Mouse (Mus musculus) kidney, adult 2 months (tissue): ENCODE measurements around the gene Olfr371. TPM values are rescaled to one million over a fixed set of nuclear protein-coding genes. Genes with fewer than 3 reads are reported as not detected.

ENCODE experiments used
- DNase-seq: peaks from one replicate; pipeline ENCODE4 v3.0.0; 2021
- H3K27ac ChIP-seq: fragments of 200-500 bp; 2 replicates; pipeline ENCODE4 v1.5.1; 2012; ENCODE audit warnings: low read depth, low read length, control low read depth, inconsistent platforms; ENCODE audit not compliant: insufficient read depth
- H3K27me3 ChIP-seq: fragments of 200-500 bp; replicated peaks from 2 replicates; pipeline ENCODE4 v1.6.1; 2012; ENCODE audit warnings: mild to moderate bottlenecking, moderate library complexity, low read length, inconsistent platforms; ENCODE audit not compliant: control insufficient read depth, insufficient read depth
- H3K36me3 ChIP-seq: fragments of 200-500 bp; 2 replicates; pipeline ENCODE4 v1.6.1; 2012; ENCODE audit warnings: mild to moderate bottlenecking, moderate library complexity, low read length, inconsistent platforms; ENCODE audit not compliant: control insufficient read depth, insufficient read depth
- H3K4me1 ChIP-seq: fragments of 200-500 bp; 2 replicates; pipeline ENCODE4 v1.6.1; 2011; ENCODE audit warnings: low read length; ENCODE audit not compliant: control insufficient read depth, insufficient read depth
- H3K4me3 ChIP-seq: fragments of 200-500 bp; 2 replicates; pipeline ENCODE4 v1.5.1; 2011; ENCODE audit warnings: mild to moderate bottlenecking, low read depth, low read length, control low read depth; ENCODE audit not compliant: insufficient read depth
- CTCF ChIP-seq: fragments of 200-500 bp; conservative IDR thresholded peaks from 2 replicates; pipeline ENCODE4 v1.5.1; 2011; ENCODE audit warnings: low read depth, mild to moderate bottlenecking, control low read depth, low read length, moderate library complexity, mixed read lengths; ENCODE audit not compliant: insufficient read depth, insufficient read length
- POLR2A ChIP-seq: fragments of 200-500 bp; IDR thresholded peaks from one replicate; pipeline ENCODE4 v1.6.1; 2011; ENCODE audit warnings: low read depth, low read length, control low read depth
- WGBS: fragments of 180-500 bp; shearing (Covaris S2); methylation state at CpG from one replicate; pipeline ENCODE4 v1.1.7; 2018; 5-methylcytosine and 5-hydroxymethylcytosine counted together
- polyA plus RNA-seq: library from polyadenylated mRNA; depleted of rRNA; stranded (reverse); fragments of >200 nt; gene quantifications from 2 replicates; pipeline ENCODE4 v1.2.3, GENCODE M21; 2012; rRNA removed

Olfr371 gene
- not detected in 2 replicates for polyA plus RNA-seq

- TF ChIP-seq POLR2A (no peak), CTCF (no peak)
- Histone ChIP-seq H3K36me3 (no peaks in the 10 kb centered on the region), H3K4me1 (no peaks in the 10 kb centered on the region), H3K4me3 (no peak within 1 kb of the TSS), H3K27ac (no peak within 1 kb of the TSS), H3K27me3 (no peaks in the 10 kb centered on the region)
- WGBS = 22% methylated on average over 1 of the region's 1 CpGs
- no peak for DNase-seq
Observed at GRCm38 (mm10) chr8:85225688-85226087, at the start of gene Olfr371. TSS of gene Olfr371 (plus strand) at chr8:85225988.

GRCm38 (mm10) chr8:85192346-85192745, 33.4 kb upstream of the Olfr371 start:
- no peak overlapping the region for H3K4me3 ChIP-seq
- 95% methylated on average over 1 of the region's 1 CpGs for WGBS
- no peaks in the 10 kb centered on the region for H3K4me1 ChIP-seq
- no peaks in the 10 kb centered on the region for H3K27me3 ChIP-seq
- DNase-seq = no peak
- TF ChIP-seq CTCF = no peak
- TF ChIP-seq POLR2A = no peak
- no peaks in the 10 kb centered on the region for H3K36me3 ChIP-seq
- H3K27ac ChIP-seq = no peak overlapping the region

GRCm38 (mm10) chr8:85220220-85220619, 5.6 kb upstream of the Olfr371 start:
- Histone ChIP-seq H3K4me1 (no peaks in the 10 kb centered on the region), H3K36me3 (no peaks in the 10 kb centered on the region), H3K27ac (no peak overlapping the region), H3K4me3 (no peak overlapping the region), H3K27me3 (no peaks in the 10 kb centered on the region)
- 70% methylated on average over 4 of the region's 4 CpGs for WGBS
- DNase-seq = no peak
- TF ChIP-seq CTCF (no peak), POLR2A (no peak)

- DNase-seq = peak; percentile 18
- Histone ChIP-seq H3K27me3 (no peaks in the 10 kb centered on the region), H3K36me3 (no peaks in the 10 kb centered on the region), H3K4me3 (no peak overlapping the region), H3K4me1 (no peaks in the 10 kb centered on the region), H3K27ac (no peak overlapping the region)
- WGBS = 28% methylated on average over 6 of the region's 6 CpGs
- TF ChIP-seq CTCF (no peak), POLR2A (no peak)
Observed at GRCm38 (mm10) chr8:85220992-85221391, 4.8 kb upstream of the Olfr371 start.

- no peaks in the 10 kb centered on the region for H3K4me1 ChIP-seq
- 68% methylated on average over 1 of the region's 1 CpGs for WGBS
- no peak for TF ChIP-seq POLR2A
- TF ChIP-seq CTCF = no peak
Observed at GRCm38 (mm10) chr8:85227297-85227696, 1.5 kb downstream of the Olfr371 start.

More at GRCm38 (mm10) chr8:85227297-85227696, 1.5 kb downstream of the Olfr371 start:
- no peak for DNase-seq
- Histone ChIP-seq H3K27ac (no peak overlapping the region), H3K4me3 (no peak overlapping the region), H3K27me3 (no peaks in the 10 kb centered on the region), H3K36me3 (no peaks in the 10 kb centered on the region)

Other genes with a start within 250 kb of the Olfr371 start
- gene Junb, start 247.3 kb upstream of the Olfr371 start, polyA plus RNA-seq = 19.2 and 20.9 TPM in 2 replicates
- 34.5 and 34.6 TPM in 2 replicates for gene Hook2, start 235.4 kb upstream of the Olfr371 start, polyA plus RNA-seq
- not detected in 2 replicates for gene Best2, start 211.5 kb upstream of the Olfr371 start, polyA plus RNA-seq
- gene Asna1, start 200.7 kb upstream of the Olfr371 start, polyA plus RNA-seq = 266 and 270 TPM in 2 replicates
- gene Trir, start 199.2 kb upstream of the Olfr371 start, polyA plus RNA-seq = 103 and 111 TPM in 2 replicates
- 36.1 and 45.0 TPM in 2 replicates for gene Tnpo2, start 189.1 kb upstream of the Olfr371 start, polyA plus RNA-seq
- 32.6 and 39.6 TPM in 2 replicates for gene Fbxw9, start 165.9 kb upstream of the Olfr371 start, polyA plus RNA-seq
- gene Gm5741, start 158.0 kb upstream of the Olfr371 start, polyA plus RNA-seq = 0.91 TPM in 1 of 2 replicates, not detected in the other
- gene Dhps, start 154.2 kb upstream of the Olfr371 start, polyA plus RNA-seq = 26.0 and 30.8 TPM in 2 replicates
- 141 and 157 TPM in 2 replicates for gene Wdr83os, start 145.2 kb upstream of the Olfr371 start, polyA plus RNA-seq
- gene Wdr83, start 144.7 kb upstream of the Olfr371 start, polyA plus RNA-seq = 33.7 and 37.7 TPM in 2 replicates
- 111 and 116 TPM in 2 replicates for gene Man2b1, start 142.7 kb upstream of the Olfr371 start, polyA plus RNA-seq
- 0.76 and 0.84 TPM in 2 replicates for gene Zfp791, start 102.9 kb upstream of the Olfr371 start, polyA plus RNA-seq
- not detected in 2 replicates for gene Cks1brt, start 74.1 kb upstream of the Olfr371 start, polyA plus RNA-seq
- 6.9 and 9.9 TPM in 2 replicates for gene Orc6, start 73.6 kb downstream of the Olfr371 start, polyA plus RNA-seq
- gene Vps35, start 73.8 kb downstream of the Olfr371 start, polyA plus RNA-seq = 26.0 and 33.3 TPM in 2 replicates
- gene Mylk3, start 160.4 kb downstream of the Olfr371 start, polyA plus RNA-seq = 0.62 and 0.77 TPM in 2 replicates
- 4.2 and 6.9 TPM in 2 replicates for gene 4921524J17Rik, start 206.8 kb downstream of the Olfr371 start, polyA plus RNA-seq